Mouse (Mus musculus): ENCODE data around the gene Ebf4. TPM values are rescaled to one million over a fixed set of nuclear protein-coding genes. Genes with fewer than 3 reads are reported as not detected.
"Not testable (repeated sequence)": the region's sequence is repeated elsewhere in the genome, so short reads cannot be mapped to it uniquely, and the experiment has no call there.

Ebf4 gene
- total RNA-seq, 2 experiments from 2014 or later, result 3.7 to 4.4 TPM

DNA sequence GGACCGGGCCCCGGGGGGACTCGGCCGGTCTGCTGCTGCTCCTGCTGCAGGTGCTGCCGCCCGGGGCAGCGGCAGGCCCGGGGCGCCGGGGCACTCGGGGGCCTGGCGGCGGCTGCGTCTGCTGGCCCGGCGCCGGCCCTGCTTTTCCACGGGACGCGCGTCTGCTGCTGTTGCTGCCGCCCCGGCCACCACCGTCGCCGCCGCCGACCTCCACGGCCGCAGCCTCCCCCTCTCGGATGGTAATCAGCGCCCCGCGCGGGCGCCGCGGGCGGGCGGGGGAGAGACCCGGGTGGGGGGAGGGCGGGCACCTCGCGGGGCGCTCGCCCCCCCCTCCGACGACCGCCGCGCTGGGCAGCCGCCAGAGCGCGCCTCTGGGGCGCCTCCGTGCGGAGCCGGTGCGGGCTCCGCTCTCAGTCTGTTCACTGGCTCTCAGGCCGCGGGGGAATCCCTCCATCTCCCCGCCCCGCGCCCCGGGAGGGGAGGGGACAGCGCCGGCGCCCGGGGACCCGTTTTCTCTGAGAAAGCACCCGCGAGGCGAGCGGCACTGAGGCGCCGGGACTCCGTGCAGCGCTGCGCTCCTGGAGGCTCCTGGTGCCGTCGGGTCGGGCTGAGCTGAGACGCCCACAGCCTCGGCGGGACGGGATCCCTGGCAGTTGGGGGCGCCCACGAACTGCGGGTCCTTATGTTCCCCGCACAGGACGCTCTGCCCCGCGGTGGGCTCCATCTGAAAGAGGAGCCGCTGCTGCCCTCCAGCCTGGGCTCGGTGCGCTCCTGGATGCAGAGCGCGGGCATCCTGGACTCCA is 563 bp downstream of the Ebf4 start:
- DNase-seq (ENCODE audit: low spot score in 2 of 2), result peak; percentile 41 to 52

DNA sequence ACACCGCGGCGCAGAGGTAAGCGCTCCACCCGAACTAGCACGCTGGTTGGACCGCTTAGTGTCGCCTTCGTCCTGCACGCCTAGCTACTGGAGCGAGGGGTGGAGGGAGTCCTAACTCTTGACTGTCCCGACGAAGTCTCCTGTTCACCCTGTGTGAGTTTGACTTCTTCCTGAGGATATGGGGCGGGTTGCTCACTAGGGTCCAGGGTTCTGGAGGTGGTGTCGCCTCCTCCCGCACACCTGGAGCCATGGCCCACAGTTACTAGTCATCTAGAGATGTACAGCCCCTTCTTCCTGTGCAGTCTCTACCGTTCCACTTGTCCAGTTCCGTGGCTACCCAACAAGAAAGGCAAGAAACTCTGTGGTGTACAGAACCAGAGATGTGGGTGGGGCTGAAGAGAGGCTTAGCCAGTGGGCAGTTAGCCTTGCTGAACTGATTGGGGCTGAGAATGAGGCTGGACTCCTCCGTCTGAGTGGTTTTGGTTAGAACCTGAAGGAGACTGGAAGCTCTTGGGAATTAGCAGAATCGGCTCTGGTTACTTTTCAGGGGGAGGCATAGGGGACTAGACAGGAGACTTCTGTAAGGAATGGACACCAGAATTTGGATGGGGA is 1.3 kb downstream of the Ebf4 start:
- DNase-seq (ENCODE audit: low spot score in 2 of 2), result no peak

DNA sequence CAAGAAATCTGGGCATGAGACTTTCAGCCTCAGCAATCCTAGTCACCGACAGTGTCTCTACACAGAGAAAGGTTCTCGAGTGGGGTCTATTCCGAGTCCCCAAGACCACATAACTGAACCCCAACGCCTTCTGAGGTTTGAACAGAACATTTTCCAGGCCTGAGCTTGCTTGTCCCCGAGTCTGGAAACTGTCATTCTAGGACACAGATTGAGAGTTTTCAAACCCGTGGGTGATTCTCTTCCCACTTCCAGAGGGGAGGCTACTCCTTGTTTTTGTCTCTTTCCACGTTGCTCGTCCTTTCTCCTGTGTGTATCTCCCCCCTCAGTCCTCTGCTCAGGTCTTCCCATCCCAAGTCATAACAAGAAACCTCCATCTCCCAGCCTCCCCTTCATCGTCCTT is 2.6 kb downstream of the Ebf4 start:
- DNase-seq (ENCODE audit: low spot score in 2 of 2), result no peak

DNA sequence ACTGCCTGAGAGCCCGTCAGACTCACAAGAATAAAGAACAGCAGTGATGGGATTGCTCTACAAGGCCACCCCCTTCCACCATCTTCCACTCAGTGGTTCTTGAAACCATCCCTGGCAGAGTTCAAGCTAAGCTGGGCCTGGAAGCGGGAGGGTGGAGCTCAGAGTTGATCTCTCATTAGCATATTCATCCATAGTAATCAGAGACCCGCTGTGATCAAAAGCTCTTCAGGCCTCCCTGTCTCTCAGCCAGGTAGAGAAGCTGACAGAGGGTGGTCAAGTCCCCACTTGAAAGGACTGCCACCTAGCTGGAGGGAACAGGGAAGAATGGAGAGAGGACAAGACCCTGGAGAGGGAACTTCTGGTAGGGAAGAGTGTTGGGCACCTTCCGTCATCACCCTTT is 8.0 kb downstream of the Ebf4 start:
- no peak for DNase-seq (ENCODE audit: low spot score in 2 of 2)

DNA sequence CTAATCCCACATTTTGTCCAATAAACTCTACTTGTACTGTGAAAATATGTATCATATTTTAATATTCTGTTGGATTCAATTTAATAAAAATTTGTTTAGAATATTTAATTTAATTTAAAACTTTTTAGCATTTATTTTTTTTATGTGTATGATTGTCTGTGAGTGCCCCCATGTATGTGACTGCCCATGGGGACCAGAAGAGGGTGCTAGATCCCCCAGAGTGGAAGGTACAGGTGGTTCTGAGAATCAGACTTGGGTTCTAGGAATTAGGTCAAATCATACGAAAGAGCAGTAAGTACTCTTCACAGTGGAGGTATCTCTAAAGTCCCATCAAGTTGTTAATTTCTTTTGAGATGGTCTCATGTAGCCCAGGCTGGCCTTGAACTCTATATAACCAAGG is 32.1 kb downstream of the Ebf4 start:
- no peak for DNase-seq (ENCODE audit: low spot score in 2 of 2)

DNA sequence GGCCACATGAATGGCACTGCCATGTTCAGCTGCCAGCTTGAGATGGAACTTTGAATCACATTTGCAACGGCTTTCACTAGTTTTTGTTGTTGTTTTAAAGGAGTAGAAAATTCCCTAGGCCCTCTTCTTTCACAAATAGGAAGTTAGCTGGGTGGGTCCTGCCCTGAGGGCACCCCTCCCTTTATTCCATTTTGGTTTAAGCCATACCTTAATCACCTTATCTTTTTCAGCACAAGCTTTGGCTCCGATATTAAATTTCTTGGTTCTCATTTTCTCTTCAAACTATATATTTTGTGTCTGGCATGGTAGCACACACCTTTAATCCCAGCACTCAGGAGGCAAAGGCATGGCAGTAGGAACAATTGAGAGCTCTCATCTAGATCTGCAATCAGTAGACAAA is 34.5 kb downstream of the Ebf4 start:
- DNase-seq (ENCODE audit: low spot score in 2 of 2), result no peak

DNA sequence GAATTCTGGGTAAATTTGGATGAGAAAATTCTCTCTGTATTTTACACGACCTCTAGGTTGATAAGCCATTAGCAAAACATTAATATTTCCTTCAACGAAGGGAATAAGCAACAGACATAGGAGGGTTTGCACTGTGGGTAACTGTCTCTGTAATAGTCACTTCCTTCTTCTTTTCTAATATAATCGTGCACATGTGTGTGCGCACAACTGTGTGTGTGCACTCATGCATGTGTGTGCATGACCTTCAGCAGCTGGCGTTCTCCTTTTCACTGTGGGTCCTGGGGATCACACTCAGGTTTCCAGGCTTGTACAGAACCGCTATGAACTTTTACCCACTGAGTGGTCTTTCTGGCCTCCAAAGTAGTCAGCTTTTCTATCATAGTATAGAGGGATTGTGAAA is 40.1 kb downstream of the Ebf4 start:
- no peak for DNase-seq (ENCODE audit: low spot score in 2 of 2)

DNA sequence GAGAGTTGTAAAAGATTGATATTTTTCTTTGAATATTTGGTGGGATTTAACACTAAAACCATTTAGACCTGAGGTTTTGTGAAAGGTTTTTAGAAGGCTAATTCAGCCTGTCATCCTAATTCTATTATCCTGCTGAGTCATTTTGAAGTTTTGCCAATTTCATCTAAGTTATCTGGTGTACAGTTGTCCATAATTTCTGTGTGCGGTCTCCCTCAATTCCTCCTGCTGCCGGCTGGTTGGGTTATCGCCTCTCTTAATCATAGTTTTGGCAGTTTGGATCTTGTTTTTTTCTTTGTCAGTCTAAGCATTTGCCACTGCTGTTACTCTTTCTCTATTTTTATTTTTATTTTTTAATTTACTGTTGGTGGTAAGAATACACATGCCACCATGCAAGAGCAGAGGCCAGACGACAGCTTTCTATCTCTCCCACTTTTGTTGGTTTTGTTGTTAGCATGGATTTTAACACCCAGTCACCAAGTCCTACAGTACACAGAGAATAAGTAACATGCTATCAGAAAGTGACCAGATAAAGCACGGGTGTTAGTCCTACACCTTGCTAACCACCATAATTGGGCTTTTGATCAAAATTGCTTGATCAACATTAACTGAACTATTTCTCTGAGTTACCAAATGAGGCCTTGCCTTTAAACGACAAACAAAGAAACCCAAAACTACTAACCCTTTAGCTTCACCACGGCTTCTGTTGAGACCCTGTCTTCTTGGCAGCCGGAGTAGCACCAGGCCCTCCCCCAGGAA is 45.7 kb downstream of the Ebf4 start:
- DNase-seq (ENCODE audit: low spot score in 2 of 2), result no peak

DNA sequence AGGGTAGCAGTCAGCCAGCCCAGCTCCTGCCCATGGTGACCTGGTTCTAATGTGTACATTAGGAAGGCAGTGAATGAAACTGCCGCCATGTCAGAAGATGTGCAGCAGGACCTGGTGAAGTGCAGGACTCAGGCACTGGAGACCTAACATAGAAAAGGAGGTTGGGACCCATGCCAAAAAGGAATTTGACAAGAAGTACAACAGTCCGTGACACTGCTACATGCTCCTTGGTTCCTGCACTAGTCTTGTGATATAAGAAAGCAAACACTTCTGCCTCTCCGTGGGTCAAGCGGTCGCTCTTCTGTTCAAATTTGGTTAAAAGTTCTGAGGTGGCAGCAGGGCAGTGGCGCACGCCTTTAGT is 46.2 kb downstream of the Ebf4 start:
- DNase-seq (ENCODE audit: low spot score in 2 of 2), result no peak

DNA sequence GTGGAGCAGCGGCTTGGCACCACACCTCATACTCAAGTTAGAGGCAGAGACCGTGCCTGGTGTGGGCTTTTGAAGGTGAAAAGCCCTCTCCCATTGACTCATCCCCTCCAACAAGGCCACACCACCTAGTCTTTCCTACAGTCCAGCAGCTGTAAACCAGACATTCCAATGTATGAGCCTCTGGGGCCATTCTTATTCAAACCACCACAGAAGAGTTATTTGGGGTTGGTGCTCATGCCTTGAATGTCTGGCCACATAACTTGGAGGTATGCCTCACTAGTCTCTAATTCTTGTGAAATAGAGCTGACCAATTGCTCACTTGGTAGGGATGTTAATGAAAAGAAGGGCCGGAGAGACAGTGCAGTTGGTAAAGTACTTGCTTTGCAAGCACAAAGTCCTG is 55.4 kb downstream of the Ebf4 start:
- DNase-seq (ENCODE audit: low spot score in 2 of 2), result no peak

DNA sequence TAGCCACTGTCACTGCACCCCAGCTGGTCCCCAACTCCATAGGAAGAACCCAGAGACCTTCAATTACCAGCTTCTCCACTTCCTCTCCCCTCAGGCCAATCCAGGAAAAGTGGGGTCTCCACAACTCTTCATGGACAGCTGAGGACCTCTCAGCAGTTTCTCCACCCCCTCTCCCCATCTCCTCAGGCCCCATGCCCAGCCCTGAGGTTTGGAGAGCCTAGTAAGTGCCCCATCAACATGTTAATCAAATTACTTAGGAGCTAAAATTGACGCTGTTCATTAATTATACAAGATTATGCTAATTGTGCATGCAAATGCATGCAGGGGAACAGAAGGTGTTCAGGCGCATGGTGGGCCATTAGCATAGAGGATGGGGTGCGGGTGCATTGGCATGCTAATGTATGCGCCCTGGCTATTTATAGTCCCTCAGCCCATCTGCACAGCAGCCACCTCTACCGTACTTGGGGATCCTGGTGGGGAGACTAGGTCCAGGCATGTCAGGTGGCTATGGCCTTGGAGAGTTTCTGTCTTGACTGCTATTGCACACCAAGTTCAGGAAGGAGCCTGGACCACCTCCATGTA is 56.9 kb downstream of the Ebf4 start:
- DNase-seq (ENCODE audit: low spot score in 2 of 2), result no peak

DNA sequence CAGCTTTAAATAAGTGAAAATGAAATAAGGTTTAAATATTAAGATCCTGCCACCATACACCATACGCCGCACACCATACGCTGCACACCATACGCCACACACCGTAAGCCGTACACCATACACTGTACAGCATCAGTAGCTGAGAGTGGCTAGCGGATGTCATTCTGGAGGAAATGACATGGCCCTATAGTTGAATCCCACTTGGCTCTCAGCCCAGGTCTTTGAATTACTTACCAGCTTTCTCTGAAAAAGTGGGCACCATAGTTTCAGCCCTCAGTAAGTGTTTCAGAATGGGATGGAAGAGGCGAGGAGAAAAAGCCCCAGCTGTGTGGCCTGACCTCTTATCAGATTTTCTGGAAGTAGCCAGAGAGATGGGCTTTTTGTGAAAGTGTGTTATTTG is 58.4 kb downstream of the Ebf4 start:
- DNase-seq (ENCODE audit: low spot score in 2 of 2), result no peak

DNA sequence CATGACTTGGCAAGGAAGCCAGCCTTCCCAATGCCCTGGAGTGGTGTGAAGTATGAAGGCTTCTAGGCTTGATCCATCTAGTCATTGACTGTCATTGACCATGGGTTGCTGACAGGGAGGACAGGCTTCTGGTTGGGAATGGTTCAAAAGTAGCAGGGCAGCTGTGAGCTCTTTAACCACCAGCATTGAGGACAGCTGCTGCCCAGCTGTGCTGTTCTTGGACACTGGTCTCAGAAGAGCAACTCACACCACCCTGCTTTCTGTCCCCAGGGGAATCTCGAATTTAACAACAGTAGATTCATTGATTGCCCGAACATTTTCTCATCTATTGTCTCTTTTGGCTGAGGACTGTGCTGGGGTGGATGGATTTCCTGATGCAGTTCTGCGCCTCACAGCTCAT is 58.9 kb downstream of the Ebf4 start:
- no peak for DNase-seq (ENCODE audit: low spot score in 2 of 2)

DNA sequence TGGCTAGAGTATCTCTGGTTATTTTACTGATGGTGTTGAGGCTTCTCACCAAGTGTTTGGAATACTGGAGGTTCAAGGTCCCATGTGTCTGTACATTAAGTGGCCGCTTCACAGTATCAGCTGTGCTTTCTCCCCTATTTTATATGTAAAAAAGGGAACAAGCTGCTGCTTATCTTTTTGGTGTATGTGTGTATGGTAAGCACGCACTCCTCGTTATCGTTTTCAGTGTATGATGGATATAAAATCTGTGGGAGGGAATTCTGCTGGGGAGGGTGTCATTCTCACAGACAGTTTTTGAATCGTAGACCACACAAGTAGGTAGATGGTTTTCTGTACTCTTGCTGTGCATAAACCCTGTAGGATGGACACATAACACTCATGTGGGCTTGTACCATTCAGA is 62.6 kb downstream of the Ebf4 start:
- no peak for DNase-seq (ENCODE audit: low spot score in 2 of 2)

DNA sequence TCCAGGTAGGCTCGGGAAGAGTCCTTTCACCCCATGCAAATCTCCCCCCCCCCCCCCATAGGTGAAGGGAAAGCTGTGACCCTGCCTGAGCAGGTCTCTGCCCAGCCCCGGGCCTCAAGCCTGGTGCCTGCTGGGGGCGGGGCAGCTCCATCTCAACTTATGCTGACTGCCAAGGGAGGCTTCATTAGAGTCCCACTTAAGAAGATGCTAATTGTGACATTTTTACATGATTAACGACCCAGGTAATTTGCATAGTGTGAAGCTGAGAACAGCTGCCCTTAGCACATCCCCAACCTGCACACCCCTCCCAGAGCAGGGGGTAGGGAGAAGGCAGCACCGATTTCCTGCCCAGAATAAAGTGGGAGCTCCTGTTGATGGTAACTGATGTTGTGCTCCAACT is 63.9 kb downstream of the Ebf4 start:
- DNase-seq (ENCODE audit: low spot score in 2 of 2), result no peak

DNA sequence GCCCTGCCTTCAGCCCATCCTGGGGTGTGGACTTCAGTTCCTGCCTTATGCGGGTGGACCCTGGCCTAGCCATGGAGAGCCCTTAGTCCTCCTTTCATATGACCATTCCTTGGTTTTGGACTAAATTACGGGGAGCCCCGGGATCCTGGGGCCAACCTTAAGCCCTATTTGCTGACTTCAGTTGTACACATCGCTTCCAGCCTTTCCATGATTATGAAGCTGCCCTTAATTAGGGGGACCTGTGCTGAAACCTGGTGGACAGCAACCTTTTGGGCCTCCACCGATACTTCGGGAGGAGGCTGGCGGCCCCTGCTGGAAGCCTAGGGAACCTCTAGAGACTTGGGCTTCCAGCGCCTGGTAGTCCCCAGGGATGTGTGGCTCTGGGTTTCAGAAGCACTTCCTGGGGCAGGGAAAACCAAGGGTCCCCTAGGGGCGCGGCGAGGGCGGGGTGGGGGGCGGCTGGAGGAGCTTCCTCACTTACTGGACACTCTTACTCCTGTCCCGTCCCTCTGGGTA is 67.6 kb downstream of the Ebf4 start:
- DNase-seq (ENCODE audit: low spot score in 2 of 2), result peak; percentile 52 to 60

DNA sequence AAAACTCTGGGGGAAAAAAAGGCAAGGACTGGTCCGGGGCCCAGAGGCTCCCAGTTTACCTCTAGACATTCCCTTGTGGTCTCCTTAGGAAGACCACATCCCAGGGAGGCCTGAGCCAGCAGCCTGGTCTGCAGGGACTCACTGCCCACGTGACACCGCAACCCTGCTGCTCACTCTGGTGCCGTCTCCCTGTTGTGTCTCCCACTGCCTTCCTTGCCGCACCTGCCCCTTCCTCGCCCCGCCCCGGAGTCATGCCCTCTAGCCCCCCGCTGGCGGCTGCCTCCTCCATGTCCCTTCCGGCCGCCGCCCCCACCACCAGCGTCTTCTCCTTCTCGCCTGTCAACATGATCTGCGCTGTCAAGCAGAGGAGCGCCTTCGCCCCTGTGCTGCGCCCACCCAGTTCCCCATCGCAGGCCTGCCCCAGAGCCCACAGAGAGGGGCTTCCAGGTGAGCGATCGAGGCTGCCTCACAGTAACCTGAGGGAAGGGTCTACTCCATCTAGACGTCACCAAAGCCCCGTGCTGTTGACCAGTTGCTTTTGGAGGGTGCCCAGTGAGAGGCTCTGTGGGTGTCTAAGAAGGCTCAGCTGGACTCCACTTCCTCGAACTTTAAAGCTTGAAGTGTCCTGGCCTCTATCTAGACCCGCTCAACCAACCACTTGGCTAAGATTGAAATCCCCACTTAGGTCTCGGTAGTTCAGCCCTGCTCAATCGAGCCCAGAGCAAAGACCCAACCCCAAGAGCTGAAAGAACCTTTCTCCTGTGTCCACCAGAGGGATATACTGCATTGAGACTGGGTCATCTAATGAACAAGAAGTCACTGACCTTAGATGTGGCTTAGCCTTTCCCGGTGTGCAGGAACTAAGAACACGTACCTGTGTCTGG is 70.5 kb downstream of the Ebf4 start:
- DNase-seq (ENCODE audit: low spot score in 2 of 2), result no peak

DNA sequence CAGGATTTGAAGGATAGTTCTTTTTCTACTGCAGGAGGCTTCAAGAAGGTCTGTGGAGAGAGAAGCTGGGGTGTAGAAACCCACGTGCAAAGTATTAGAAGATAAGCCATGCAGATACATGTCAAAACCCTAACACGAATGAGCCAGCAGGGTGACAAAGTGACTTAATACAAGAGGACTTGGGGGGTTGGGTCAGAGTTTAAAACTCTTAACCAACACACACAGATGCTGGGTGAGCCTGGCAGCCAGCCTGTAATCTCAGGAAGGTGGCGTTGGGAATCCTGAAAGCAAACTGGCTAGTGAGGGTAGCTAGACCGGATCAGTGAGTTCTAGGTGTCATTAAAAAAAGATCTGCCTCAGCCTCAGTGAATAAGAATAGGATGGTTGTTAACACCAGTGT is 72.4 kb downstream of the Ebf4 start:
- no peak for DNase-seq (ENCODE audit: low spot score in 2 of 2)

DNA sequence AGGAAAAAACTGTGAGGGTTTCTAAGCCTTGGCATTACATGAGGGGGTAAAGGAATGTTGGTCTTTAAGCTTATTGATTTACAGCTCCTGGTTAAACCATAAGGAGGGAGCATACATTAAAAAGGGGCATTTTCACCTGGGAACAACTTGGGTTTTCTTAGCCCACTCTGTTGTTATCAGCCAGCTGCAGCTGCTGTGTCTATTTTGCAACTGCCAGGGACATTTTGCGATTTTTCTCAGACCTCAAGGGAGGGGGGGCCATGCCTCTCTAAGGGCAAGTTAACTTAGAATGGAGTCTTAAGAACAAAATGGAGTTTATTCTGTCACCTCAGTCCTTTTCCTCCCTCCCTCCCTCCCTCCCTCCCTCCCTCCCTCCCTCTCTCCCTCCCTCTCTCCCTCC is 78.1 kb downstream of the Ebf4 start:
- not testable (repeated sequence) for DNase-seq (ENCODE audit: low spot score in 2 of 2)

DNA sequence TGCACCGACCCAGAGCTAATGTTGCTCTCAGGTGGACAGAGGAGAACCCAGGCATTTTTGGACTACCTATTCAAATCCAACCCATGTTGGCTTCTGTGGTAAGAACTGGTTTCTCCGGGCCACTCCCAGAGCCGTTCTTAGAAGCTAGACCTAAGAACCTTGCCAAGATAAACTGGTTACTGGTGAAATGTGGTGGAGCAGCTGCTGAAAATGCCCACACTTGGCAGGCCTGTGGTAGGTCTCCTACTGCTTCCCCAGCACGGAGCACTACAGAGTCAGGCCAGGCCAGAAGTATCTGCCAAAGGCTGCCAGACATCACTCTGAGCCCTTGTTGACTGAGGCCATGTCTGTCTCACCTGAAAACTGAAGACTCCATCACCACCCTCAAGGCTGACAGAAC is 80.0 kb downstream of the Ebf4 start:
- no peak for DNase-seq (ENCODE audit: low spot score in 2 of 2)

DNA sequence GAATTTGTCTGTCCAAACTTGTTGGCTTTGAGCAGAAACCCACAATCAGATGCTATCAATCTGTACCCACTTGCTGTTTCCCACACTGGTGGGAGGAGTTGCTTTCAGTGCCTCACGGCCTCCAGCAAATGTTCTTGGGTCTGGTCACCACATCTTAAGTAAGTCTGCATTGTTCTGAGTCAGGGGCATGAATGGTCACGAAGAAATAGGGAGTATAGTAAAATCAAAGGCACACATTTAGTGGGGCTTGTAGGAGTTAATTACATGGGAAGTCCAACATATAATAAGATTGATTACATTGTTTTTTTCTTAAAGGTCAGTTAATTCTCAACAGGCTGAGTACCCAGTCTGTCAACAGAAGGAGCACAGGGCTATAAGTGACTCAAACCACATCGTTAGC is 88.2 kb downstream of the Ebf4 start:
- DNase-seq (ENCODE audit: low spot score in 2 of 2), result no peak
